Mouse (Mus musculus) embryo, embryonic 10 days (tissue): ENCODE data around the gene Aifm2.

ENCODE experiments used
- DNase-seq: peaks from one replicate; pipeline ENCODE4 v3.0.0-alpha.2; 2015; ENCODE audit warnings: low spot score

Aifm2 gene

GRCm38 (mm10) chr10:61715996-61716864, 1.2 kb downstream of the Aifm2 start:
- DNase-seq, result no peak

GRCm38 (mm10) chr10:61717406-61718296, 2.6 kb downstream of the Aifm2 start:
- no peak for DNase-seq

GRCm38 (mm10) chr10:61720331-61720730, 5.3 kb downstream of the Aifm2 start:
- no peak for DNase-seq

GRCm38 (mm10) chr10:61722215-61722614, 7.2 kb downstream of the Aifm2 start:
- no peak for DNase-seq

- DNase-seq, result no peak
Observed at GRCm38 (mm10) chr10:61723271-61723670, 8.2 kb downstream of the Aifm2 start.

GRCm38 (mm10) chr10:61729181-61729580, 14.1 kb downstream of the Aifm2 start:
- DNase-seq, result no peak

GRCm38 (mm10) chr10:61730171-61730570, 15.1 kb downstream of the Aifm2 start:
- no peak for DNase-seq

GRCm38 (mm10) chr10:61734377-61734776, 19.3 kb downstream of the Aifm2 start:
- peak; percentile 55 for DNase-seq

- DNase-seq, result no peak
Observed at GRCm38 (mm10) chr10:61736671-61737078, 21.6 kb downstream of the Aifm2 start.

GRCm38 (mm10) chr10:61737537-61737936, 22.5 kb downstream of the Aifm2 start:
- DNase-seq, result no peak

GRCm38 (mm10) chr10:61738126-61738525, 23.1 kb downstream of the Aifm2 start:
- DNase-seq, result no peak

- no peak for DNase-seq
Observed at GRCm38 (mm10) chr10:61741306-61741705, 26.2 kb downstream of the Aifm2 start.

- DNase-seq, result no peak
Observed at GRCm38 (mm10) chr10:61741873-61742272, 26.8 kb downstream of the Aifm2 start.

GRCm38 (mm10) chr10:61742336-61742735, 27.3 kb downstream of the Aifm2 start:
- no peak for DNase-seq

- peak; percentile 65 for DNase-seq
Observed at GRCm38 (mm10) chr10:61745133-61745532, 30.1 kb downstream of the Aifm2 start.

- no peak for DNase-seq
Observed at GRCm38 (mm10) chr10:61747302-61747701, 32.2 kb downstream of the Aifm2 start.

GRCm38 (mm10) chr10:61750014-61750413, 35.0 kb downstream of the Aifm2 start:
- no peak for DNase-seq

GRCm38 (mm10) chr10:61751534-61752219, 36.6 kb downstream of the Aifm2 start:
- no peak for DNase-seq

- DNase-seq, result no peak
Observed at GRCm38 (mm10) chr10:61753071-61753470, 38.0 kb downstream of the Aifm2 start.

- DNase-seq, result no peak
Observed at GRCm38 (mm10) chr10:61757022-61757421, 42.0 kb downstream of the Aifm2 start.

- no peak for DNase-seq
Observed at GRCm38 (mm10) chr10:61758904-61759303, 43.8 kb downstream of the Aifm2 start.

GRCm38 (mm10) chr10:61759869-61760268, 44.8 kb downstream of the Aifm2 start:
- peak; percentile 69 for DNase-seq
